Mouse (Mus musculus) cerebellum, adult 8-10 months (tissue): ENCODE results near the gene Tomm40l.

Experiments used
- DNase-seq: peaks from one replicate; pipeline ENCODE4 v3.0.0; 2022

Gene Tomm40l

GRCm38 (mm10) chr1:171222238-171223155 is at the start of gene Tomm40l:
TSS of gene Tomm40l (minus strand) at chr1:171222514.
- DNase-seq = peak; percentile 93

DNA sequence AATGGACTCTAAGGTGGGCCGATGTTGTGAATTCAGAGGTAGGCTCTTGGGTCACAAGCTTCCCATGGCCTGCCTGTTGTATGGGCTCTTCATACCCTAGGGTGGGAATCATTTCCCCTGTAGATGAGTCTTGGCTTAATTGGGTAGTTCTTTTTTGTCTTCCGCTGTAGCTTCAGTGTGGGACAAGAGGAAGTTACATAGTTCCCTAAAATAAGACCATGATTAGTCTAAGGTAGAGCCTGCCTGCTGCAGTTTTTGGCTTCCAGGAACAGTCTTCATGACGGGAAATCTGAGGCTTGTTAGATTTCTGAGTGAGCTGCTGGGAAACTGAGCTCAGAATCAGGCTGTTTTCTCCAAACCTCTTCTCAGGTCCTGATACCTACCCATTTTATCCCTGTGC is 49.8 kb upstream of the Tomm40l start:
- DNase-seq = no peak

DNA sequence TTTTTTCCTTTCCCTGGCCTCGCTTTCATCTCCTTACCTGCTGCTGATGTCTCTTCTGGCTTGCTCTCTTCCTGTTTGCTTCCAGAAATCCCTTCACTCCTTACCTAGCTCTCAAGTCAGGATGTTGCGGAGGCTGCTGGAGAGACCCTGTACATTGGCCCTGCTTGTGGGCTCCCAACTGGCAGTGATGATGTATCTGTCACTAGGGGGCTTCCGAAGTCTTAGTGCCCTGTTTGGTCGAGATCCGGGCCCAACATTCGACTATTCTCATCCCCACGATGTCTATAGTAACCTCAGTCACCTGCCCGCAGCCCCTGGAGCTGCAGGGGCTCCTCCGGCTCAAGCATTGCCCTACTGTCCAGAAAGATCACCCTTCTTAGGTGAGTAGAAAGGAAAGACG is 49.3 kb upstream of the Tomm40l start:
- DNase-seq = no peak

GRCm38 (mm10) chr1:171271196-171271595 is 48.9 kb upstream of the Tomm40l start:
- DNase-seq = peak; percentile 18

- DNase-seq = no peak
Measured at GRCm38 (mm10) chr1:171270573-171270900, 48.2 kb upstream of the Tomm40l start.

- DNase-seq = peak; percentile 99
Measured at GRCm38 (mm10) chr1:171269848-171270572, 47.7 kb upstream of the Tomm40l start, which contains the start of gene B4galt3. TSS of gene B4galt3 (plus strand) at chr1:171270328.

DNA sequence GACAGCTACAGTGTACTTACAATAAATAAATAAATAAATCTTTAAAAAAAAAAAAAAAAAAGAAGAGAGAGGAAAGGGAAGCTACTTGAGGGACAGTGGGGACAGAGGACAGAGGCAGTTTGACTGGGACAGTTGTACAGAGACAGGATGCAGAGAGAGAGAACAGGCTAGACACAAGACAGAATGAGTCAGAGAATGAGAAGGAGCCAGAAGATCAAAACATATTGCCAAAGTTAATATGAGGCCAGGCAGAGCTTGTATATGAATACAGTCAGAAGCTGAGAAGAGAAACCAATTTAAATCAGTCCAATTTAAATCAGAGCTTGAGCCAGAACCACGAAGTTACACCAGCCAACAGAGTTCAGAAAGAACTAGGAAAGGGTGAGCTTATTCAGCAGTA is 46.0 kb upstream of the Tomm40l start:
- DNase-seq = no peak

DNA sequence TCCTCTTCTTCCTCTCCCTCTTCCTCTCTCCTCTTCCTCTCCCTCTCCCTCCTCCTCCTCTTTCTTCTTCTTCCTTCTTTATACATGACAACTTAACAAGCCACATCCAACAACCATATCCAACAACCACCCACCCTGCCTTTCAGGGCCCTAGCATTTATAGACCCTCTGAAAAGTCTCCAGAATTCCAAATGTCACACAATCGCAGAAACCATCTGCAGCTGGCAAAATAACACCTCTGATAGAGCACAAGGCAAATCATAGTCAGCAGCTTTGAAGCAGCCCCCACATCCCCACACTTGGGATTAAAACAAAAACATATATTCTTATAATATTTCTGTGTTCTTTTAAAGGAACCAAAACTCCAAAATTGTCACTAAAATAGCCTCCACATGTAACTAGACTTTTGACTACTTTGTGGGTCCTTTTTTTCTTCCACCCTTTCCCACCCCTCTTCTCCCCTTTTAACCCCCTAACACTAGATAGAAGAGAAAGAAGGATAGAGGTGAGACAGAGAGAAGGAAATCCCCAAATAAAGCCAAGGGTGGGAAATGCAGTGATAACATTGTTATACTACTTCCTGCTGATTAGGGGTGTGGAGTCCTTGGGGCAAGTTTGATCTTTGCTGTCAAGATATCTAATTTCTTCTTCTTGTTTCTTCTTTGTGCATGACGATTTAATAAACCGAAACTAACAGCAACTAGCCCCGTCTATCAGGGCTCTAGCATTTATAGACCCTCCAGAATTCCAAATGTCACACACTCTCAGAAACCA is 43.8 kb upstream of the Tomm40l start:
- no peak for DNase-seq

DNA sequence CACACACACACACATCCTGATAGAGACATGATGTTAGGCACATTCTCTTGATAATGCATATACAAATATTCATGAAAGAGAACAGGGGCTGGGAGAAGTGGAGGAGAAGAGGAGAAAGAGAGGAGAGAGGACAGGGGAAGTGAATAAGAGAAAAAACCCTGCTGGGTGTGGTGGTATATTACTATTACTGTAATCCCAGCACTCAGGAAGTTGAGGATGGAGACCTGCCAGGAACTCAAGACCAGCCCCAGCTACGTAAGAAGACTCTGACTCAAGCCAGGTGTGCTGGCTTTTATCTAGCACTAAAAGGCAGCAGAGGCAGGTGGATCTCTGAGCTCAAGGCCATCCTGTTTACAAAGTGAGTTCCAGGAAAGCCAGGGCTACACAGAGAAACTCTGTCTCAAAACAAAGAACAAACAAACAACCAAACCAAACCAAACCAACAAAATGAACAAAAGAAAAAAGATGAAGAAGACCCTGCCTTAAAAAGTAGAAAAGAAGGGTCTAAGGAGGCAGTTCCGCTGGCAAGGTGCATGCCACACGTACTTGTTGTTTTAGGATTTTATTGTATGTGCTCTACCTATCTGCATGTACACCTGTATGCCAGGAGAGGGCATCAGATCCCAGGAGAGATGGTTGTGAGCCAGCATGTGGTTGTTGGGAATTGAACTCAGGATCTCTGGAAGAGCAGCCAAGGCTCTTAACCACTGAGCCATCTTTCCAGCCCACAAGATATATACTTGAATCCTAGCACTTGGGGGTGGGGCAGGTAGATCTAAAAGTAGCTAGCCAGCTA is 41.5 kb upstream of the Tomm40l start:
- DNase-seq = no peak

- no peak for DNase-seq
Measured at GRCm38 (mm10) chr1:171263185-171263611, 40.9 kb upstream of the Tomm40l start.

GRCm38 (mm10) chr1:171262594-171263130 is 40.3 kb upstream of the Tomm40l start:
- DNase-seq = no peak

DNA sequence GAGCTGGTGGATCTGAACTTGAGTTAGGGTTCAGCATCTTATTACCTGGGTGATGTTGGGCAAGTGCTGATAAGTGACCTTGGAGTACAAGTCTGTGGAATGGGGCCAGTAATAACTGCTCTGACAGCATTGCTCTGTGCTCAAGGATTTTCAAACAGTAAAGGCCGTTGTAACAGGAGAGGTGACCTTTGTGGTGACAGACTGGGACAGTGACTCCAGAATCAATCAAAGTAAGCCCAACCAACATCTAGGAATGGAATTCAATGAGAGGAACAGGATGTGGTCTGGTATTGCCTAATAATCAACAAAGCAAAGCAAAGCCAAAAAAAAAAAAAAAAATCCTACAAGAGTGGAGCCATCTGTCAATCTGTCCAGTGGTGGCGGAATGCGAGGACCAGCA is 38.0 kb upstream of the Tomm40l start:
- no peak for DNase-seq

- DNase-seq = no peak
Measured at GRCm38 (mm10) chr1:171258921-171259320, 36.6 kb upstream of the Tomm40l start.

DNA sequence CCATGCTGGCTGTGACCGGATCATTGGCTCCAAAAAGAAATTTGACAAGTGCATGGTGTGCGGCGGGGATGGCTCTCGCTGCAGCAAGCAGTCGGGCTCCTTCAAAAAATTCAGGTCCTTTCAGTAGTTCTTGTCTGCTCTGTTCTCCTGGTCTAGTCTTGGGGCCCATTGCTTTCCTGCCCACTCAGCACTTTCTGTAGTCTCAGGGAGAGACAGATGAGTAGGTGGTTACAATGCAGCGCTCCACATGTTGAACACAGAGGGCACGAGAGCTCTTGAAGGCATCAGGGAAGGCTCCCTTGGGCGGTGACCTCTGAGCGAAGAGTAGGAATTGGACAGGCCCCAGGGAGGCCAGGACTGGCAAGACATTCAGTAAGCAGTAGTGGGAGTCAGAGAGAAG is 35.5 kb upstream of the Tomm40l start:
- DNase-seq = no peak

GRCm38 (mm10) chr1:171256937-171257548 is 34.7 kb upstream of the Tomm40l start:
- peak; percentile 63 for DNase-seq

- DNase-seq = no peak
Measured at GRCm38 (mm10) chr1:171256095-171256818, 33.9 kb upstream of the Tomm40l start.

GRCm38 (mm10) chr1:171252415-171252814 is 30.1 kb upstream of the Tomm40l start:
- no peak for DNase-seq

DNA sequence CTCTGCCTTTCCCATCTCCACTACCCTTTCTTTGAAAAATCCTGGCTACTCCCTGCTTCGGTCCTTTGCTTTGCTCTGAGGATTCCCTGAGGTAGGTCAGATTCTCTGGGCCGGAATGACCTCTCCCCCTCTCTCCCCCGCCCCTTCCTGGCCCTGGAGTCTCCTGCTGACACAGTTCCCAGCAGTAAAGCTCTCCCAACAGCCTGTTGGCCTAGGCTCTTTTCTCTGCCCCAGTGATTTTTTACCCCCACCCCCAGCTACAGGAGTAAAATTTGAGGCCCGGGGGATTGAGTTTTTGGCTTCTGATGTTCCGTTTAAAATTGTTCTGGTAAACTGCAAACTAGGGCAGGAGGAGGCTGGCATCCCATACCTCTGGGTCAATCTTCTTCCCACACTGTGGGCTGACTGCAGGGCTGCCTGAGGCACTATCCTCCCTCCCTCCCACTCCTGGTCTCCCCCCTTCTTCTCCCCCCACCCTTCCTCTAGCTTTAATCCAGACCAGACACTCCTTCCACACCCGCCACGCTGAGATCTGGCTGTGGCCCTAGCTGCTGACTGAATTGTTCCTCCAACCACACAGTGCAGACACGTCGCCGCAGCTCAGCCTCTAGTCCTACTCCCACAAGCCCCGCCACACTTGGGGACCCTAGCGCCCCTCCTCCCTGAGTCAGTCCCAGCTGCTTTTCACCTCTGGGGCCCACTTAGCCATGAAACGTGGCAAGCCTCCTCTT is 29.4 kb upstream of the Tomm40l start:
- no peak for DNase-seq

GRCm38 (mm10) chr1:171250680-171251593 is 28.6 kb upstream of the Tomm40l start, which contains the start of gene Ndufs2:
TSS of gene Ndufs2 (minus strand) at chr1:171251388.
- DNase-seq = no peak
